Mouse (Mus musculus): ENCODE measurements around the gene Slc25a11. TPM values are rescaled to one million over a fixed set of nuclear protein-coding genes. Genes with fewer than 3 reads are reported as not detected.

Slc25a11 gene
- total and polyA plus RNA-seq, 2 experiments = 109 to 118 TPM

GRCm38 (mm10) chr11:70652029-70652883, 5.0 kb upstream of the Slc25a11 start:
- peaks cover 36% of the 10 kb centered on the region for H3K36me3 ChIP-seq (ENCODE audit: control insufficient read depth, insufficient read depth, low read length)
- peaks cover 23% of the 10 kb centered on the region for H3K4me1 ChIP-seq (ENCODE audit: control insufficient read depth, insufficient read depth, low read length)
- WGBS = 22% methylated on average over 12 of the region's 12 CpGs
- TF ChIP-seq CTCF (IDR thresholded peaks at IDR 0.05; ENCODE audit: low read depth, low read length) (no peak), POLR2A (IDR thresholded peaks at IDR 0.05; ENCODE audit: extremely low read depth, insufficient read depth, low read length) (no peak)
- H3K79me2 ChIP-seq (ENCODE audit: control insufficient read depth, insufficient read depth, low read length) = peaks cover 34% of the 10 kb centered on the region
- H3K9ac ChIP-seq (ENCODE audit: low read depth, low read length) = peak overlapping the region; percentile 98
- H3K4me3 ChIP-seq (ENCODE audit: insufficient read depth, low read depth, low read length) = peak overlapping the region; percentile 96
- no peaks in the 10 kb centered on the region for H3K27me3 ChIP-seq (ENCODE audit: control insufficient read depth, insufficient read depth, low read length)
- H3K27ac ChIP-seq (replicated peaks; ENCODE audit: insufficient read depth, low read depth, low read length) = peak overlapping the region; percentile 42
- DNase-seq (ENCODE audit: extremely low read depth, low read depth, low spot score) = no peak

- Histone ChIP-seq H3K4me1 (ENCODE audit: control insufficient read depth, insufficient read depth, low read length) (peaks cover 21% of the 10 kb centered on the region), H3K4me3 (ENCODE audit: insufficient read depth, low read depth, low read length) (no peak overlapping the region), H3K9ac (ENCODE audit: low read depth, low read length) (no peak overlapping the region), H3K79me2 (ENCODE audit: control insufficient read depth, insufficient read depth, low read length) (peaks cover 38% of the 10 kb centered on the region), H3K27me3 (ENCODE audit: control insufficient read depth, insufficient read depth, low read length) (no peaks in the 10 kb centered on the region), H3K36me3 (ENCODE audit: control insufficient read depth, insufficient read depth, low read length) (peaks cover 36% of the 10 kb centered on the region), H3K27ac (replicated peaks; ENCODE audit: insufficient read depth, low read depth, low read length) (no peak overlapping the region)
- 40% methylated on average over 2 of the region's 2 CpGs for WGBS
- DNase-seq (ENCODE audit: extremely low read depth, low read depth, low spot score) = no peak
- no peak for TF ChIP-seq CTCF (IDR thresholded peaks at IDR 0.05; ENCODE audit: low read depth, low read length)
- no peak for TF ChIP-seq POLR2A (IDR thresholded peaks at IDR 0.05; ENCODE audit: extremely low read depth, insufficient read depth, low read length)
Measured at GRCm38 (mm10) chr11:70651391-70651790, 4.1 kb upstream of the Slc25a11 start.

- Histone ChIP-seq H3K9ac (ENCODE audit: low read depth, low read length) (no peak overlapping the region; the same call in 1 of the 2 replicates), H3K36me3 (ENCODE audit: control insufficient read depth, insufficient read depth, low read length) (peaks cover 36% of the 10 kb centered on the region), H3K27ac (replicated peaks; ENCODE audit: insufficient read depth, low read depth, low read length) (no peak overlapping the region), H3K79me2 (ENCODE audit: control insufficient read depth, insufficient read depth, low read length) (peaks cover 39% of the 10 kb centered on the region), H3K4me3 (ENCODE audit: insufficient read depth, low read depth, low read length) (no peak overlapping the region), H3K4me1 (ENCODE audit: control insufficient read depth, insufficient read depth, low read length) (peaks cover 29% of the 10 kb centered on the region), H3K27me3 (ENCODE audit: control insufficient read depth, insufficient read depth, low read length) (no peaks in the 10 kb centered on the region)
- TF ChIP-seq CTCF (IDR thresholded peaks at IDR 0.05; ENCODE audit: low read depth, low read length) (no peak), POLR2A (IDR thresholded peaks at IDR 0.05; ENCODE audit: extremely low read depth, insufficient read depth, low read length) (no peak)
- WGBS = 71% methylated on average over 12 of the region's 12 CpGs
- DNase-seq (ENCODE audit: extremely low read depth, low read depth, low spot score) = no peak
Measured at GRCm38 (mm10) chr11:70650322-70651175, 3.3 kb upstream of the Slc25a11 start.

GRCm38 (mm10) chr11:70649185-70649734, 2.0 kb upstream of the Slc25a11 start:
- Histone ChIP-seq H3K79me2 (ENCODE audit: control insufficient read depth, insufficient read depth, low read length) (peaks cover 37% of the 10 kb centered on the region), H3K9ac (ENCODE audit: low read depth, low read length) (no peak overlapping the region), H3K36me3 (ENCODE audit: control insufficient read depth, insufficient read depth, low read length) (peaks cover 38% of the 10 kb centered on the region), H3K4me3 (ENCODE audit: insufficient read depth, low read depth, low read length) (no peak overlapping the region), H3K4me1 (ENCODE audit: control insufficient read depth, insufficient read depth, low read length) (peaks cover 29% of the 10 kb centered on the region), H3K27ac (replicated peaks; ENCODE audit: insufficient read depth, low read depth, low read length) (peak overlapping the region; percentile 13; the same call in 1 of the 2 replicates), H3K27me3 (ENCODE audit: control insufficient read depth, insufficient read depth, low read length) (no peaks in the 10 kb centered on the region)
- WGBS = 52% methylated on average over 8 of the region's 8 CpGs
- no peak for TF ChIP-seq POLR2A (IDR thresholded peaks at IDR 0.05; ENCODE audit: extremely low read depth, insufficient read depth, low read length)
- TF ChIP-seq CTCF (IDR thresholded peaks at IDR 0.05; ENCODE audit: low read depth, low read length) = no peak
- no peak for DNase-seq (ENCODE audit: extremely low read depth, low read depth, low spot score)

GRCm38 (mm10) chr11:70648512-70648911, 1.2 kb upstream of the Slc25a11 start:
- 31% methylated on average over 4 of the region's 4 CpGs for WGBS
- peak overlapping the region; percentile 77; the same call in 1 of the 2 replicates for H3K4me3 ChIP-seq (ENCODE audit: insufficient read depth, low read depth, low read length)

More at GRCm38 (mm10) chr11:70648512-70648911, 1.2 kb upstream of the Slc25a11 start:
- peak overlapping the region; percentile 14; the same call in 1 of the 2 replicates for H3K9ac ChIP-seq (ENCODE audit: low read depth, low read length)
- H3K36me3 ChIP-seq (ENCODE audit: control insufficient read depth, insufficient read depth, low read length) = peaks cover 38% of the 10 kb centered on the region
- no peak overlapping the region for H3K27ac ChIP-seq (replicated peaks; ENCODE audit: insufficient read depth, low read depth, low read length)
- TF ChIP-seq POLR2A (IDR thresholded peaks at IDR 0.05; ENCODE audit: extremely low read depth, insufficient read depth, low read length) (no peak), CTCF (IDR thresholded peaks at IDR 0.05; ENCODE audit: low read depth, low read length) (no peak)
- H3K4me1 ChIP-seq (ENCODE audit: control insufficient read depth, insufficient read depth, low read length) = peaks cover 29% of the 10 kb centered on the region
- peaks cover 30% of the 10 kb centered on the region for H3K79me2 ChIP-seq (ENCODE audit: control insufficient read depth, insufficient read depth, low read length)
- DNase-seq (ENCODE audit: extremely low read depth, low read depth, low spot score) = no peak
- no peaks in the 10 kb centered on the region for H3K27me3 ChIP-seq (ENCODE audit: control insufficient read depth, insufficient read depth, low read length)
